Comparison of ENCODE assay signal across 9 mouse cellular contexts in genomic region chr2:165368496-165368895, GRCm38 (mm10). TPM values are rescaled to one million over a fixed set of nuclear protein-coding genes. Genes with fewer than 3 reads are reported as not detected.
DNase-seq lines count a peak whose midpoint lies in the region; ATAC-seq lines count a peak whose summit lies in the region.
"Had no signal": no experiment of that assay in that cellular context is flagged by ENCODE, and none has a peak within 500 bp of the region (broad histone marks: within the 10 kb centered on the region; RNA-seq: fewer than 3 reads in every experiment).

Zfp663 (minus strand) TSS chr2:165368729.

- WGBS in kidney, embryonic 16.5 days = under 1% methylated on average over 27 of the region's 27 CpGs
- under 1% methylated on average over 27 of the region's 27 CpGs for WGBS in intestine, embryonic 16.5 days
- WGBS in neural tube, embryonic 12.5 days = 0% methylated on average over 27 of the region's 27 CpGs

- H3K4me1 ChIP-seq in kidney, embryonic 16.5 days (ENCODE audit: insufficient read depth, low read length) = peaks cover 19% of the 10 kb centered on the region
- H3K4me1 ChIP-seq in intestine, embryonic 16.5 days (ENCODE audit: control insufficient read depth, insufficient read depth, low read length) = peaks cover 13% of the 10 kb centered on the region
- H3K4me1 ChIP-seq in neural tube, embryonic 12.5 days = peaks cover 23% of the 10 kb centered on the region

- H3K9me3 ChIP-seq in kidney, embryonic 16.5 days (ENCODE audit: low read length) = no peaks in the 10 kb centered on the region
- no peaks in the 10 kb centered on the region for H3K9me3 ChIP-seq in intestine, embryonic 16.5 days (ENCODE audit: control insufficient read depth, low read length)
- no peaks in the 10 kb centered on the region for H3K9me3 ChIP-seq in neural tube, embryonic 12.5 days

- no peaks in the 10 kb centered on the region for H3K27me3 ChIP-seq in kidney, embryonic 16.5 days (ENCODE audit: insufficient read depth, low read length)
- peaks cover 9% of the 10 kb centered on the region; the same call in 1 of the 2 replicates for H3K27me3 ChIP-seq in intestine, embryonic 16.5 days (replicated peaks; ENCODE audit: control insufficient read depth, insufficient read depth, low read length)
- no peaks in the 10 kb centered on the region; the same call in 1 of the 2 replicates for H3K27me3 ChIP-seq in neural tube, embryonic 12.5 days (replicated peaks)

- no peak for DNase-seq in kidney, adult 9 months
- DNase-seq in embryo, embryonic 9.5 days (ENCODE audit: extremely low spot score) = peak; percentile 72
- no peak for DNase-seq in gastrocnemius, postnatal 4 days (ENCODE audit: low spot score in 2 of 2)
- DNase-seq in cerebellum, adult 18-20 months = no peak
- no peak for DNase-seq in testis, postnatal 14 days (ENCODE audit: low spot score)

- peak within 1 kb of the TSS; percentile 58 for H3K4me2 ChIP-seq in kidney, embryonic 16.5 days (replicated peaks; ENCODE audit: low read depth, low read length)
- peak within 1 kb of the TSS; percentile 50 for H3K4me2 ChIP-seq in intestine, embryonic 16.5 days (ENCODE audit: low read depth, low read length)
- peak within 1 kb of the TSS; percentile 75 for H3K4me2 ChIP-seq in neural tube, embryonic 12.5 days (replicated peaks)

- peak within 1 kb of the TSS; percentile 42 for H3K9ac ChIP-seq in kidney, embryonic 16.5 days (replicated peaks; ENCODE audit: low read length)
- H3K9ac ChIP-seq in intestine, embryonic 16.5 days (ENCODE audit: low read depth, low read length) = no peak within 1 kb of the TSS; the same call in 1 of the 2 replicates
- peak within 1 kb of the TSS; percentile 71 for H3K9ac ChIP-seq in neural tube, embryonic 12.5 days

- peak within 1 kb of the TSS; percentile 59 for H3K27ac ChIP-seq in kidney, embryonic 16.5 days (ENCODE audit: low read length)
- no peak within 1 kb of the TSS for H3K27ac ChIP-seq in intestine, embryonic 16.5 days (ENCODE audit: low read length)
- H3K27ac ChIP-seq in neural tube, embryonic 12.5 days = 0 out of 2 replicates have a peak within 1 kb of the TSS, but pooled peaks have one; percentile 39

- H3K36me3 ChIP-seq in kidney, embryonic 16.5 days (ENCODE audit: insufficient read depth, low read length) = no peaks in the 10 kb centered on the region
- H3K36me3 ChIP-seq in intestine, embryonic 16.5 days (ENCODE audit: control insufficient read depth, insufficient read depth, low read length) = no peaks in the 10 kb centered on the region
- H3K36me3 ChIP-seq in neural tube, embryonic 12.5 days = no peaks in the 10 kb centered on the region

- H3K4me3 ChIP-seq in kidney, embryonic 16.5 days (ENCODE audit: low read length) = peak within 1 kb of the TSS; percentile 40
- peak within 1 kb of the TSS; percentile 24 for H3K4me3 ChIP-seq in intestine, embryonic 16.5 days (ENCODE audit: low read length)
- H3K4me3 ChIP-seq in neural tube, embryonic 12.5 days = peak within 1 kb of the TSS; percentile 44

- no peak for ATAC-seq in kidney, embryonic 16.5 days (ENCODE audit: low FRiP score, low TSS enrichment)
- ATAC-seq in intestine, embryonic 16.5 days = no peak
- ATAC-seq in neural tube, embryonic 12.5 days (ENCODE audit: low FRiP score, low read depth) = peak; percentile 23; the same call in 1 of the 2 replicates

RNA-seq across cellular contexts. Expression of gene Zfp663, which starts in this region (rescaled TPM):
- 1.1 and 1.3 TPM in 2 replicates for polyA plus RNA-seq in kidney, embryonic 16.5 days (2015; fragmentation: Nextera tagmentation; extraction: Ambion mirVana)
- polyA plus RNA-seq in intestine, embryonic 16.5 days (2015; fragmentation: Nextera tagmentation; extraction: Ambion mirVana) = 0.45 and 0.64 TPM in 2 replicates
- 5.4 and 6.3 TPM in 2 replicates for polyA plus RNA-seq in neural tube, embryonic 12.5 days (2016; fragmentation: Nextera tagmentation; extraction: Ambion mirVana)
- under 1 TPM in 1 of 2 experiments, not detected in 1; 0.29 TPM for total RNA-seq in gastrocnemius, postnatal 4 days (2021)
- total RNA-seq: neutrophil, adult 5-6 weeks had no signal
